Mouse (Mus musculus): ENCODE results near the gene Myo1b. TPM values are rescaled to one million over a fixed set of nuclear protein-coding genes. Genes with fewer than 3 reads are reported as not detected.

Gene Myo1b
- total and polyA plus RNA-seq, 3 experiments, result not detected

DNA sequence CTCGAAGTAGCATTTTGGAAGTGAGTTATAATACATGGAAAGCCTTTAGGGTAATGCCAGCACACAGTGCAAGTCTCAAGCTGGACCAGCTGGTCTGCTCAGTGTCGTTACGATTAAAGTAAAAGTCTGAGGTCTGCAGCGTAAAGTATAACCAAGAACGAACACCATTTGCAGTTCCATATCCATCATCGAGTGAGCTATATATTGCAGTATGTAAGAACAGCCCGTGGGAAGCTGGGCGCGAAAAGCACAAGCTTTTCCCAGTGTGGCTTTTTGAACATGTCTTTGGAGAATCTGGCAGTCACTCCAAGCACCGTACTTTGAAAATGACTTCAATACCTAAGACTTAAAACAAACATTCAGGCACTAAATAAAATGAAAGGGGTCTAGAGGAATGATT lies 55.0 kb downstream of the Myo1b start:
- no peak overlapping the region for H3K9ac ChIP-seq (ENCODE audit: control insufficient read depth, low read depth, low read length, poor library complexity, severe bottlenecking)
- no peak for DNase-seq (ENCODE audit: low read depth, low spot score)
- no peaks in the 10 kb centered on the region for H3K79me2 ChIP-seq (ENCODE audit: control insufficient read depth, insufficient read depth, low read length, poor library complexity)
- H3K36me3 ChIP-seq (ENCODE audit: control insufficient read depth in 1 of 2, insufficient read depth in 2 of 2, low read length in 2 of 2), result no peaks in the 10 kb centered on the region
- H3K4me1 ChIP-seq (ENCODE audit: control insufficient read depth in 1 of 2, insufficient read depth in 2 of 2, low read length in 2 of 2), result no peaks in the 10 kb centered on the region
- TF ChIP-seq EP300 (IDR thresholded peaks at IDR 0.05; ENCODE audit: low read depth in 1 of 2, low read length in 2 of 2) (no peak), MEF2A (IDR thresholded peaks at IDR 0.05; ENCODE audit: extremely low read depth, insufficient replicate concordance, low read depth, low read length, poor library complexity, severe bottlenecking) (no peak), CHD2 (IDR thresholded peaks at IDR 0.05; ENCODE audit: low read length) (no peak), MAZ (IDR thresholded peaks at IDR 0.05; ENCODE audit: low read depth, low read length) (no peak), POLR2AphosphoS5 (IDR thresholded peaks at IDR 0.05; ENCODE audit: borderline replicate concordance, low read depth, low read length) (no peak), HCFC1 (IDR thresholded peaks at IDR 0.05; ENCODE audit: low read depth, low read length) (no peak), MAFK (IDR thresholded peaks at IDR 0.05; ENCODE audit: borderline replicate concordance, low read depth, low read length) (no peak), RCOR1 (IDR thresholded peaks at IDR 0.05; ENCODE audit: low read depth, low read length) (no peak), GATA1 (IDR thresholded peaks at IDR 0.05; ENCODE audit: low read depth, low read length) (no peak), SMC3 (IDR thresholded peaks at IDR 0.05; ENCODE audit: low read depth, low read length) (no peak), KAT2A (conservative IDR thresholded peaks at IDR 0.05; ENCODE audit: low read depth, low read length) (no peak), ELF1 (IDR thresholded peaks at IDR 0.05; ENCODE audit: low read depth, low read length) (no peak), TAL1 (IDR thresholded peaks at IDR 0.05; ENCODE audit: low read length) (no peak), CHD1 (IDR thresholded peaks at IDR 0.05; ENCODE audit: low read depth, low read length) (no peak), MYB (IDR thresholded peaks at IDR 0.05; ENCODE audit: low read depth, low read length) (no peak), ZMIZ1 (IDR thresholded peaks at IDR 0.05; ENCODE audit: low read depth, low read length) (no peak), TBP (IDR thresholded peaks at IDR 0.05; ENCODE audit: low read depth, low read length) (no peak), ZNF384 (IDR thresholded peaks at IDR 0.05; ENCODE audit: low read depth, low read length) (no peak), ZC3H11A (IDR thresholded peaks at IDR 0.05; ENCODE audit: low read depth, low read length) (no peak), ETS1 (IDR thresholded peaks at IDR 0.05; ENCODE audit: low read depth, low read length) (no peak)
- no peak overlapping the region for H3K27ac ChIP-seq (ENCODE audit: control insufficient read depth, low read depth, low read length)
- H3K4me3 ChIP-seq (ENCODE audit: control insufficient read depth in 1 of 2, insufficient read depth in 1 of 2, low read depth in 2 of 2, low read length in 2 of 2), result no peak overlapping the region
- no peaks in the 10 kb centered on the region for H3K27me3 ChIP-seq (ENCODE audit: control insufficient read depth in 1 of 2, insufficient read depth in 2 of 2, low read length in 2 of 2)
- H3K9me3 ChIP-seq (replicated peaks; ENCODE audit: insufficient read depth, low read length), result no peaks in the 10 kb centered on the region

DNA sequence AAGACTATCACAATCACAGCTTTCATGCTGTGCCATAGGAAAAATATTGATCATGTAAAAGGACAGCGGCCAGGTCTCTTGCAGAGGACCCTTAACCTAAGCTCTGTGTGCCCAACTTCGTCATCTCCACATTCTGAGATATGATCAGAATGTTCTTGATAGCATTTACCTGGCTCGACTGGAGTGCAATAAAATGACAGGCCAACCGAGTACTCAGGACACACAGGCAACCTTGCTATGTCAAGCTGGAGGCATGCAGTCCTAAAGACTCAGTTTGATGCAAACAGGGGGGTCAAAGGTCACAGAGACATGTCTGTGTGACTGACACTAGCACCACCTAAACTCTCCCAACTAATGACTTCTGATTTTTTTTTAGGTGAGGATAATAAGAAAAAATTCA lies 58.9 kb downstream of the Myo1b start:
- no peaks in the 10 kb centered on the region for H3K79me2 ChIP-seq (ENCODE audit: control insufficient read depth, insufficient read depth, low read length, poor library complexity)
- no peak overlapping the region for H3K27ac ChIP-seq (ENCODE audit: control insufficient read depth, low read depth, low read length)
- H3K4me1 ChIP-seq (ENCODE audit: control insufficient read depth in 1 of 2, insufficient read depth in 2 of 2, low read length in 2 of 2), result no peaks in the 10 kb centered on the region
- no peak overlapping the region for H3K4me3 ChIP-seq (ENCODE audit: control insufficient read depth in 1 of 2, insufficient read depth in 1 of 2, low read depth in 2 of 2, low read length in 2 of 2)
- no peaks in the 10 kb centered on the region for H3K36me3 ChIP-seq (ENCODE audit: control insufficient read depth in 1 of 2, insufficient read depth in 2 of 2, low read length in 2 of 2)
- no peak for DNase-seq (ENCODE audit: low read depth, low spot score)
- no peaks in the 10 kb centered on the region for H3K9me3 ChIP-seq (replicated peaks; ENCODE audit: insufficient read depth, low read length)
- TF ChIP-seq ZMIZ1 (IDR thresholded peaks at IDR 0.05; ENCODE audit: low read depth, low read length) (no peak), MEF2A (IDR thresholded peaks at IDR 0.05; ENCODE audit: extremely low read depth, insufficient replicate concordance, low read depth, low read length, poor library complexity, severe bottlenecking) (no peak), MYC (IDR thresholded peaks at IDR 0.05; ENCODE audit: low read depth, low read length) (no peak), KAT2A (conservative IDR thresholded peaks at IDR 0.05; ENCODE audit: low read depth, low read length) (no peak), GATA1 (IDR thresholded peaks at IDR 0.05; ENCODE audit: low read depth, low read length) (no peak), E2F4 (IDR thresholded peaks at IDR 0.05; ENCODE audit: borderline replicate concordance, low read depth, low read length) (no peak)
- H3K27me3 ChIP-seq (ENCODE audit: control insufficient read depth in 1 of 2, insufficient read depth in 2 of 2, low read length in 2 of 2), result no peaks in the 10 kb centered on the region
- H3K9ac ChIP-seq (ENCODE audit: control insufficient read depth, low read depth, low read length, poor library complexity, severe bottlenecking), result no peak overlapping the region

Data from MEL (cell line).